Mouse (Mus musculus) neural tube, embryonic 10.5 days (tissue): ENCODE results near the gene Ephb1.

Experiments
- DNase-seq: peaks from one replicate; pipeline ENCODE4 v3.0.0-alpha.2; 2017; ENCODE audit warnings: low spot score; ENCODE audit errors: extremely low spot score

The Ephb1 gene

DNA sequence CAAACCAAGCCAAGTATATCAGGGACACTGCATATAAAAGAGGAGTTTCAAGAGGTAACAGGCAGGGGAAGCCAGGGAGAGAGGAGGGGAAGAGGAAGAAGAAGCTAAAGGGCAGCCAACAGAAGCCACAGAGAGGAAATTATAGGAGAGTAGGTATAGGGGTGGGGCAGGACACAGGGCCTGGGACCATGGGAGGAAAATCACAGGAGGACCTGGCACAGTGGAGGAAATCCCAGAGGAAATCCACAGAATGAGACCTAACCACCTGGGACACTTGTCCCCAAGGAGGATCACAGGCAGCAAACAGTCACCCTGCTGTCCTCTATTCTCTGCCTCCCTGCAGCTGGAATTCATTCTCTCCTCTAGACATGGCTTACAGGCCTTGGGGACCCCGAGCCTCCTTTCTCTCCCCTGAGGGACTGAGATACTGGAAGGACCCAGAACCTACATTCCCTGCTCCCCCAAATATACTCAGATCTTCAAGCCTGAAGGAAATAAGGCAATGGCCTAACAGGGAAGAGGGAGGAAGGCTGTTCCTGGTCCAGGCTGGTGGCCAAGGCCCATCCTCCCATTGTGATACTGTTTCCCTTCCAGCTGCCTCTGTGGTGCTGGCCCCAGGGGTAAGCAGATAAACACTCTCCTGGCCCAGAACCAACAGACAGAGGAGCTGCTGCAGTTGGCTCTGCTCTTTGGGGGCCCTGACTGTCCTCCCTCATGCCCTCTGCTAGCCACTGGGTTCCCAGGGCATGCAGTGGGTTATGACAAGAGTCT is 47.7 kb downstream of the Ephb1 start:
- no peak for DNase-seq

DNA sequence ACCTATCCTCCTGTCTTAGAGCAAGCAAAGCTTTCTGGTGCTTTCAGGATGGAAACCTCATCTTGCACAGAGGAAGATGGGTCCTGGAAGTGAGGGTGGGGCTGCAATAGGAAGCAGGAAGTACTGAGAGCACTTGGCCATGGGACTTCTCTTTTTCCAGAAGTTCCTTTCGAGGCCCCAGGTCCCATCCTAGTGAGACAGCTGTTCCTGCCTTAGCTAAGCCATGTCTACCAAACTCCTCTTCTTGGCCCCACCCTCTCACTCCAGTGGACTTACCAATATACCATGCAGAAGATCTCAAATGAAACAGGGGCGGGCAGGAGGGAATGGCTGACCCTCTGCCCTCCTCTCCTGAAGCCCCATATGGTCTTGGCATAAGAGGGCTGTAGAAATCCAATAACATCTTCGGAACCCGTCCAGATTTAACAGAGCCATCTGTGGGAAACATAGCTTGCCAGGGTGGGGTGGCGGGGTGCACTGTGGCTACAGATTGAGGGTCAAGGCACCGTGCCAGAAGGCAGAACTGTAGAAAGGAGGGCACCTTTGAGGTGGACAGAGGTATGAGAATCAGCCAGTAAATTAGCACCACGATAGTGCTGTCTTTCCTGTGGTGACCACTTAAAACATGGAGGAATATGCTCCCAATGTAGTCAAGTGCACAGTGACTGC is 48.9 kb downstream of the Ephb1 start:
- no peak for DNase-seq

DNA sequence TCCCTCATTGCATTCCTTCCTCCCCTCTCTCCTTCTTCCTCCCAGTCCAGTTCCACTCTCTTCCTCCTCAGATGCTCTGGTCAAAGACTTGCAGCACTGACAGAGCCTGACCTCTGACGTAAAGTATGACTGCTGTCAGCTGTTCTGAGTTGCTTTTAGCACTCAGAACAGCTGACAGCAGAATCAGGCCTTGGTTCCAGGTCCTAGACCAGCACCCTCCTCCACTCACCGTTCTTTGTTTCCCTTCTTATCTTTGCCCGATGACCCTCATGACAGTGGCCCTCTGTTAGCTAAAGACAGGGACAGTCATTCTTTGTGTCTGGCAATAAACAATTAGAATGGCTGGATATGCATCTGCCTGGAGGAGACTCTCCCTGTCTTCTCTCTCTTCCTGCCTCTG is 49.7 kb downstream of the Ephb1 start:
- DNase-seq = no peak

DNA sequence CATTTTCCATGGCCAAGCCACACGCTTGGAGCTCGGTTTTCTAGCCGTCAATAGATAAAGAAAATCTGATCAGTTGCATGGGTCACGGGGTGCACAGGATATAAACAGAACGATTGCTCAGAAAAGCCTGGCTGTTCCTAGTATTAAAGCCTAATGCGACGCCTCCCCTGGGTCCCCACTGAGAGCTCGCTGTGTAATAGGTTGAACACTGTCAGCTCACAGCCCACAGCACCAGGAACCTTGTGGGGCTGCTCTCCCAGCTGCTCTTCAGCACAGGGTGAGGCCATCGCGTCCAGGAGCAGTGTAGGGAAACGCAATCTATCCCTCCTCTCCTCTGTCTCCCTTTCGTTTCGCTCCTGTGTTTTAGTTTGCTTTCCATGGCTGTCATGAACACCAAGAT is 50.6 kb downstream of the Ephb1 start:
- DNase-seq = no peak

DNA sequence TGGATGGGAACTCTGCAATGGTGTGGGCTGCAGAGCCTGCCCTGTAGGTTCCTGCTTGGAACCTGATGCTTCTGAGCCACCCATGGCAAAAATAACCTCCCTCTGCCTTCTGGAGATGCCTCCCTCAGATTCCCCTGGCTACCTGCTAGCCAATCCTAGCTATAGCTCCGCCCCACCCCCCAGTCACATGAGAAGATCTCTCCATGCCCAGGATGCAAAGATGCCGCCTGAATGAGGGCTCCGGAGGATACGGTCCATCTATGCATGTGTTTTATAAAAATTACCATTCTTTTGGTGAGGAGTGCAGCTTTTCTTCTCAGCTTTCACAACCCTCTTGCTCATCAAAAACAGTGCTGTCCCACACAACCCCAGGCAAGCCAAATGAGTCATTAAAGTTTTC is 53.5 kb downstream of the Ephb1 start:
- DNase-seq = no peak

DNA sequence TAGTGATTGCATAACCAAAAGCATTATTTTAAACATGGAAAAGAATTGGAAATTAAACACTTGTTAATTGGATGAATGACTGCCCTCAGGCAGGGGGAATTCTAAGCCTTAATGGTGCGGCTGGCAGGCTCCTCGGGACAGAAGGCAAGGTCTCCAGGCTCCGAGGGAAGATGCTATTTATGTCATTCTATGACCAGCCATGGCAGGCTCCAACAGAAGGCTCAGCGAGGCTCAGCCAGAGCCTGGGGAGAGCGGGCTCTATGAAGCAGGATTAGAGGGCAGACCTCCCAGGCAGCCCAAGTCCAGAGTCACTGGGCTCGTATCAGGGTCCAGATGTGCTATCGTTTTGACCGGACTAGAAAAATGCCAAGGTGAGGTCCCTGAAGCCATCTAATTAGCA is 55.8 kb downstream of the Ephb1 start:
- DNase-seq = no peak

DNA sequence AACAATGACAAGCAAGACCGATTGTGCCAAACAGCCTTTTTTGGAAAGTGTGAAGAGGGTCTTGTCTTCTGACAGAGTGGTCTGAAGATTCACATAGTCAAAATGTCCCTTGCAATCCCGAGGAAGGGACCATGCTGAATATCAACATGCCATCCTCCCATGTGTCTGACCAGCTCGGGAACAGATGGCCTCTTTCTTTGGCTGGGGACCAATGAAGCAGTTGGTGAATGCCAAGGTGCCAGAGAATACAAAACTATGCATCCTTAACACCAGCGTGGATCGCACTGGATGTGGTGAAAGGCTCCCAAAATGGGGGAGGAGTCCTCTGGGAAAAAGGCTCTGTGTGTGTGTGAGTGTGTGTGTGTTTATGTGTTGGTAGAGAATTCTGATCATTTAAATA is 56.5 kb downstream of the Ephb1 start:
- DNase-seq = no peak

DNA sequence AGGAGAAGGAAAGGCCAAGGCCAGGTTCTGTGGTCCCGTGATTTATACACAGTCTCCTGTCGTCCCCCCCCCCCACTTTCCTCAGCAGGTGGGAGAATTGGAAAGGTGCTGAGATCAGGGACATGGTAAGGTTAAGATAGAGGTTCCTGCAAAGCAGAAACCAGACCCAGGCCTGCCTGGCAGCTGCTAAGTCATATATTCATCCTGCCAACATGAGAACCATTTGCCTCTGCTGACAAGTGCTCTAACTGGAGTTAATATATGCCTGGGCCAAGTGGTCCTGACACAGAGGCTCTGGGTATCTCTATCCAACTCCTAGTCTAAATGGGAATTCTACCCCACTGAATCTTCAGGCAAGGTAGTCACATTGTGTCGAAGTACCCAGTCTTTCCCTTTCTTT is 57.3 kb downstream of the Ephb1 start:
- no peak for DNase-seq

DNA sequence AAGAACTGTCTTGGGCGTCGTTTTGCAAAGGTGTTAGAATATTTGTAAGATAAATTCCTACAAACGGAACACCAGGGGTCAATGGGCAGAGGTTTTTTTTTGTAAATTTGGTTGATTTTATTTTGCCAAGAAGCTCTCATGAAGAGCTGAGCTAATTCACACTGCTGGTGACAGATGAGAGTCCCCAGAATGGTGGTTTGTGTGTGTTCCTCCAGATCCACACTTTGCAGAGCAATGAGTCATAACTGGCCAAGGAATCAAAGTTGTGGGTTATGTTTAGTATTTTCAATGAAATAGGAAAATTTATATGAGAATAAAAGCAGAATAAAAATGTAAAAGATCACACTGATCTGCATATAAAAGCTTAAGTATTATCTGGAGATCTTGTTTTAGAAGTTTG is 60.9 kb downstream of the Ephb1 start:
- no peak for DNase-seq

DNA sequence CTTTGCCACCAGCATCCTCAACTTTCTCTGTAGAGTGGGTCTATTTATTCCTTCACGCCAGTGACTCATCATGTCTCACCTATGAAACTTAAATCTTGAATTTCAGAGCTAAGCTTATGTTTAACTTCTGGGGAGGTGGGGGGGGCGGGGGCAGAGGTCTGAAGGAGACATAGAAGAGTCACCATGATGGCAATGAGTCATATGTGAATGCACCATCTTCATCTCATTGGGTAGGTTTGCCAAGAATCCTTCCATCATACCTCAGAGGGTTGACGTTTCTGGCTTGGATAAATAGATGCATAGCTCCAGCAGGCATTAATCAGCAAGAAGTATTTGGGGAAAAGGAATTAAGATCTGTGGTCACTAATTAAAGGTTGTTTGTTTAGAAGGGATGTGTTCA is 63.3 kb downstream of the Ephb1 start:
- DNase-seq = no peak

DNA sequence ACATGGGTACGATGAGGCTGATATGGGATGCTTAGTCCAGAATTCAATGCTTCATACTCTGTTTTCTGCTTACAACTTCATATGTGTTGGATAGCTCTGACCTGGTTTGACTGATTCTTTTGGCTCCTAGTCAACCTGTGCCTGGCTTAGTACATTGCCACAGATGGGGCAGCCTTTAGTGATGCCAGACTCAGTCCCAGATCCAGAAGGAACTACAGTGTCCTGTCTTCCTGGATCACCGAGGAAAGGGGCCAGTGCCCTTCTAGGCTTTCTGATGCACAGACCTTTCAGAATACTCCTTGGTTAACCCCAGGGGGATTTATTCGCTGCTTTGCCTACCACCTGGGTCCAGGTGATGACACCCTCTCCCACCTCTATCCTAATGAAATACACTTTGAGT is 66.1 kb downstream of the Ephb1 start:
- no peak for DNase-seq

DNA sequence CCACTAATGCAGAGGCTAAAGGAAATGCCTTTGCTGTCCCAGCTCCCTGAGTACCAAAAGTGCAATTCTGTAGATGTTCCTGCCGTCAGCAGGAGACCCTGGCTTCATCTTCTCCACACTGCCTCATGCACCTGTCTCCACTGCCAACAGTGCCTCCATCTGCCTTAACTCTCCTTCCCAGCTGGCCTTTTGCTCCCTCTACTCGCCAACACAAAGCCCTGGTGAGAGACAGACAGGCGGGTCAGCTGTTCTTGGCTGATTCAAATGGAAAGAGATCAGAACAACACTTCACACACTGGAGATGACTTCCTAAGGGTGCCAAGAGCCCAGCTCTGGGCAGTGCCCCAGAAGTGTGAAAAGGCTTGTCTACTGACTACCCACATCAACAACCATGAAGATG is 78.6 kb downstream of the Ephb1 start:
- no peak for DNase-seq

DNA sequence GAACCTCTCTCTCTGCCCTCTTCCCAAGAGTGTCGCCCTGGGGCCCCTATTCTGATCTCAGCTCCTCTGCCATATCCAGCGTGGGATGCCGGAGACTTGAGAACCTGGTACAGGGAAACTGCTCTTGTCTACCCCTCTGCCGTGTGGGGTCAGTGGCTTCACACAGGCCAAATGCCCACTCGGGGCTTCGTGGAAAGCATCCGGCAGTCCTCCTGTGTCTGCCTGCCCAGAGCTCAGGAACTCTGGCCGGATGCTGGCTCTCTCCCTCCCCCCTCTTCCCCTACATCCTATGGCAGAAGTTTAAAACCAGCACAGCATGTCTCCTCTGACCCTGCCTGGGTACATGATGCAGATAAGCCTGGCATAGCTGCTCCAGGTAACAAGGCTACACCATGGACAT is 80.5 kb downstream of the Ephb1 start:
- DNase-seq = no peak

DNA sequence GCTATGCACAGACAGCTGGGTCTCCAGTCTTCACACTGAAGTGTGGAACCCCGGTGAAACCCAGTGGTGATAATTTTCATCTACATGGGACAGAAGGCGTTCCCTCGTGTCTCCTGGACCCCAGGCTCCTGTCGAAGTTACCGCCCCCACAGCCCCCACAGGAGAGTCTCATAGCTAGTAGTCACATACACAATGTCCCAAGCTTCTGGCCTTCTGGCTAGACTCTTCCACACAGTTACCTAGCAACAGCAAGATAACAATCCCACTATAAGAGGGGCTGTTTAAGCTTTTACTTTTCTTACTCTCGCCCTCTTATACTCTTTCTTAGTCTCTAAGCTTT is 81.1 kb downstream of the Ephb1 start:
- no peak for DNase-seq

DNA sequence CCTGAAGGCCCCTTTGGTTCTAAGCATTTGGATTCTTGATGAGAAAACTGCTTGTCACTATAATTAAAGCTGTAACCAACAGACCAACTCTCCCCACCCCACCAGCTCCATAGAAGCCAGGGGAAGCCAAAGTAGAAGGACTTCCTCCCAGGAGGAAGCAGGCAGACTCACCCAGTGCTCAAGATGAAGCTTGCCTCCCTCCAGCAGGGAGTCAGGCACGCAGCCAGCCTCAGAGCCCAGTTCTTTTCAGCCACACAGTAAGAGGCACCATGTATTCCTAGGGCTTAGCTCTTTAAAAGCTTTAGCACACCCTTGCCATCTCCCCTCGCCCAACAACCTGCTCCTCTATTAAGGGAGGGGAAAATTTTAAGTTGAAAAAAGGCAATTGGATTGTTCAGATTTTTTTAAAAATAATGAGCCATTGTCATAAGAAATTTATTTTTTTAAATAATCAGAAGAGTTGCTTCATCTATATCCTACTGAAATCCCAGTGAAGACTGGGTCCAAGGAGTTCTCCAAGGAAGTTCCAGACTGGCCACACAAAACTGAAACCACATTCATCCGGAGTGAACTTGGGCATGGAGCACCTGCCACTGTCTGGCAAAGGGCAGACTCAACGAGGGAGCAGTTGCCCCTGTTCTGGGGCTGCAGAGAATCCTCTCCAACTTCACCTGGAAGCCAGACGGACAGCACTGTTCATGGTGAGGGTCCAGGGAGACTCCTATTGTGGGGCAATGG is 81.6 kb downstream of the Ephb1 start:
- DNase-seq = no peak

DNA sequence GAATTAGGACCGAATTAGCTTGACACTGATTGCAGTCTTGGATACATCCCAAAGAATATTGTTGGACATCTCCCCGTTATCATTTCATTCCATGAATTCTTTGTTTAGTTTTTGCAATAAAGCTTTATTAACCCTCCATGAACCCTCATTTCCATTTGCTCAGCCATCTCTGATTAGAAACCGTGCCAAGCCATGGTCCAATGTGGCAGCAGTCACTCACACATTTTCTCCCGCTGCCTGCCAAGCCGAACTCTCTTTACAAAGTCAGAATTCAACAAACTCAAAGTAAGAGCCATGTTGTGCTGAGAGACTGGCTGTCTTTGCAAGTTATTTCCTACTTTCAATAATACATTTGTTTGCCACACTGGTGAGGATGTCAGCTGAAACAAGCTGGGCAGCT is 84.0 kb downstream of the Ephb1 start:
- no peak for DNase-seq

DNA sequence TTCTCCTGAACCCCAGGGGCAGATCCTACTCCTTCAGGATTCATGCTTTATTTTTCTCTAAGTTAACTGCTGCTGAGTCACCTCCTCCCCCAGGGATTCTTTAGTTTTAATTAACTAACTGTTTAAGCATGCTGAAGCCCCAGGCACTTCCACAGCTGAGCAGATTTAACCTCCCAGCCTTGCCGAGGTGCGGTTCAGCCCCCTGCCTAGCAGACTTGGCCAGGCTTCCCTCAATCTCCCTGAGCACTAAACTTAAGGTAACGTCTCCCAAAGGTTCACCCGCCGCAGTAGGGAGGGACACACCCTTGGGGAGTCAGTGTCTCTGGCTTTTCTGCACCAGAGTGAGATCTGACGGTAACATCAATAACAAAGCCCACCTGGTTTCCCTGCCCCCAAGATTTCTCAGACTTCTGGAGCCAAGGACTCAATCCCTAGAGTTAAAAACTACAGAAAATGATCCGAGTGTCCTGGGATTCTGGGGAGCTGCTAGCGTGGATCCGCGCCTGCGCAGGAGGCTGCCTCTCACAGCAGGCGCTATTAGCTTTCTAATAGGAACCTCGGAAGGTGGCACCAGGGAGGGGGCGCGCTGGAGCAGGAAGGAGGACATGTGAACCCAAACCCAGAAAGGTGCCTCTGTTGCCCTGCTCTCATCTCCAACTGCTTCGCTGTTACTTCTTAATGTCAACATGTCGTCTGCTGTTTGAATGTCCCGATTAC is 87.0 kb downstream of the Ephb1 start:
- peak; percentile 57 for DNase-seq

DNA sequence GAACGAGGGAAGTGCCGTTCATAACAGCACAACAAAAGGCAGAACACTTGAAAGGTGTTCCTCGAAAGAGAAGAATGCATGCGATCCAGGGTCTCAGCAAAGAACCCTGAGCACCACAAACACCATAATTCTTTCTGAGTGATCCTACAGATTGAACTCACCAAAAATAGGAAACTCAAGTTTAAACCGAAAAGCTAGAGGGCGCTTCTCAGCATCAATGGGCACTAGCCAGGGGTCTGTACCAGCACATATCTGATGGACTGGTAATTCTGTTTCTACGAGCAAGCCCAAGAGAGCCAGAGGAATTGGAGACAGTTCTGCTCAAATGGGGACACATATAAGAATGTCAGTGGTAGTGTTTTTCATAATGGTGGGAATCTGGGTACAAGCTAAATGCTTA is 90.7 kb downstream of the Ephb1 start:
- no peak for DNase-seq

DNA sequence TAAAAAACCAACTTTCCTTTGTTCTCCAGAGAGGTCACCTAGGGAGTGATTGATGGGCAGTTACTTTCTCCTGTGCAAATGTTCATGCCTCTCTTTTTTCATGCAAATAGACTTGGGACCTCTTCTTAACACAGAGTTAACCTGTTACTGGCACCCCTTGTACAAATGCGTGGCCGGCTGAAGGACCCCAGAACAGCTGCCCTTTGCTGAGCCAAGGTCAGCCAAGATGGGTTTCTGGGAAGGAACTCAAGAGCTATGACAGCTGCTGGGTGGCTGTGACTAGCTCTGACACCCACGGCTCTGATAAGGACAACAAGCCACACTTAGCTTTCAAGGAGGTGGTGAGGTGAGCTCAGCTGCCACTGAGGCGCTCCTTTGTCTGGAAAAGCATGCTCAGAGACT is 92.4 kb downstream of the Ephb1 start:
- peak; percentile 52 for DNase-seq

DNA sequence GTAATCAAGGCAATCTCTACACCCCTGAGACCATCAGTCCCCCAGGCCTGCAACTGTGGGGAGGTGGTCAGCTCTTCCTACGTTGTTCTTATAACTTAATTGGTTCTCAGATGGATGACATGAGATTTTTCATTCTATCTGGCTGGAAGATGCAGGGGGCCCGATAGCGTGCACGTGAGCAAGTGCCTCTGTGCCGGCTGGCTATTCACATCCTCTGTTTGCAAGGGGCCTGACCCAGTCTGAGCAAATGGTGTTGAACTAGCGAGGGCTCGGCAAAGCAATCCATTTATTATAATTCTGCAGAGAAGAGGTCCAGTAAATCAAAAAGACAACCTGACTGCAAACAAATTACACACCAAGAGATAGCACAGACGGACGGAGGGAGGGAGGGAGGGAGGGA is 93.0 kb downstream of the Ephb1 start:
- DNase-seq = no peak

DNA sequence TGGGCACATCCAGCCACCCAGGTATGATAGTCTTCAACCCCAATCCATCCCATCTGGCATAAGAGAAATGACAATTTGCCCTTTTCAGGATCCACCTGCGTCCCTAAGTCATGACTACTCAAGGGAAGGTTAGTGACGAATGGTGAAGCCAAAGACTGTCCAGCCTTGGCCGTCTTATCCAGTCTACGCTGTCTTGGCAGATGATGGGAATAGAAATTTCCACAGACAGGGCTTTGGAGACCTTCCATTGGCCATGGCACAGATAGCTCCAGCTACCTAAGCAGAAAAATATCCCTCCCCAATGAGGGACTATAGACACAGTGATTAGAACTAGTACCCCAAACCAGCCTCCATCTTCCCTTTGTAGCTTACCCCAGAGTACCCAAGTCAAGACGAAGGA is 98.1 kb downstream of the Ephb1 start:
- DNase-seq = no peak

DNA sequence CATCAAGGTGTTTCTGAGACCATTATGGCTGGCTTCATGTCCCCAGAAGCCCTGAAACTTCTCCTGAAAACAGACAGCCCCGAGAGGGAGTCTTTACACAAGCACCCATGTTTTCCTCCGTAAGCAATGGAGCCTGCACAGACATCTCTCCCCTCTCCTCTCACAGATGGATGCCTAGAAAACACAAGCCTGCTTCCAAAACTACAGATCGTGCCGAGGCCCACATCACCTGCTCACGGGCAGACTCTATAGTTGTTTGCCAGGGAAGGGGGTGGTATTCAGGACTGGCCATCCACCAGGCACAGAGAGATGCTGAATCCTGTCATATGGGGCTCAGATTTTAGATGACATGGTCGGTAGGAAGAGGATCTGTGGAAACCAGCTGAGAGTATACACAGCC is 98.7 kb downstream of the Ephb1 start:
- no peak for DNase-seq
